Mouse (Mus musculus): ENCODE results near the gene Usp29.

DNA sequence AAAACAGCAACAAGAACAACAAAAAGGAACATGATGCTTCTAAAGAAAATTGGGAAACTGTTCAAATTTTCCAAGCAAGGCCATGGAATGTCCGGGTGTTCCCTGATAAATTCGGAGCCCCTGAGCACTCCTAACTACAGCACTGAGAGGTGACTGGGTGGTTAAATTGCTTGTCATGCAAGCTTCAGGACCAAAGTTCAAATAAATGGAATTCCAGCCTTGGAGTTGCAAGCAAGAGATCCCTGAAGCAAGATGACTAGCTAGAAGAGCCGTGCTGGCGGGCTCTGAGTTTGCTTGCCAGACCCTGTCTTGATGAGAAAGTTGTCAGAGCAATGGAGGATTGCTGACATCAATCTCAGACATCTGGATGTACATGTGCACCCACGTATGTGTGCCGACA lies 71.3 kb downstream of the Usp29 start:
- no peak for TF ChIP-seq GATA1 (IDR thresholded peaks at IDR 0.05; ENCODE audit: low read length)
- TF ChIP-seq TAL1 (IDR thresholded peaks at IDR 0.05; ENCODE audit: low read length) = no peak

All from erythroblast, embryonic 14.5 days (primary cell).